Mouse (Mus musculus) heart, embryonic 10.5 days (tissue): ENCODE results near the gene Rps6ka2. TPM values are rescaled to one million over a fixed set of nuclear protein-coding genes. Genes with fewer than 3 reads are reported as not detected.
"Not testable (repeated sequence)": the region's sequence is repeated elsewhere in the genome, so short reads cannot be mapped to it uniquely, and the experiment has no call there.

Source experiments
- DNase-seq: peaks from one replicate; pipeline ENCODE4 v3.0.0-alpha.2; 2017; ENCODE audit warnings: low spot score
- H3K27ac ChIP-seq: fragments of 300-500 bp; sonication (generic); 2 replicates; pipeline ENCODE4 v1.5.1; 2016; ENCODE audit warnings: mild to moderate bottlenecking
- H3K27me3 ChIP-seq: fragments of 300-500 bp; sonication (generic); 2 replicates; pipeline ENCODE4 v1.6.1; 2016; ENCODE audit warnings: mild to moderate bottlenecking; ENCODE audit not compliant: poor library complexity, insufficient read depth, severe bottlenecking
- H3K36me3 ChIP-seq: fragments of 300-500 bp; sonication (generic); 2 replicates; pipeline ENCODE4 v1.6.1; 2016; ENCODE audit warnings: mild to moderate bottlenecking, moderate library complexity
- H3K4me1 ChIP-seq: fragments of 300-500 bp; sonication (generic); 2 replicates; pipeline ENCODE4 v1.6.1; 2016; ENCODE audit warnings: mild to moderate bottlenecking
- H3K4me3 ChIP-seq: fragments of 300-500 bp; sonication (generic); 2 replicates; pipeline ENCODE4 v1.5.1; 2016; ENCODE audit warnings: mild to moderate bottlenecking, moderate library complexity
- H3K9me3 ChIP-seq: fragments of 300-500 bp; sonication (generic); 2 replicates; pipeline ENCODE4 v1.6.1; 2016; ENCODE audit warnings: mild to moderate bottlenecking, moderate library complexity
- WGBS: fragments of 180-500 bp; shearing (Covaris S2); methylation state at CpG from one replicate; pipeline ENCODE4 v1.1.7; 2016; 5-methylcytosine and 5-hydroxymethylcytosine counted together
- polyA plus RNA-seq: library from polyadenylated mRNA; unstranded; fragments of >200 nt; fragmentation: Nextera tagmentation; extraction: Ambion mirVana; gene quantifications from 2 replicates; pipeline ENCODE4 v1.2.1, GENCODE M21; 2016

Rps6ka2 gene
- polyA plus RNA-seq, 1 experiment from 2014 or later, result 50.1 TPM

DNA sequence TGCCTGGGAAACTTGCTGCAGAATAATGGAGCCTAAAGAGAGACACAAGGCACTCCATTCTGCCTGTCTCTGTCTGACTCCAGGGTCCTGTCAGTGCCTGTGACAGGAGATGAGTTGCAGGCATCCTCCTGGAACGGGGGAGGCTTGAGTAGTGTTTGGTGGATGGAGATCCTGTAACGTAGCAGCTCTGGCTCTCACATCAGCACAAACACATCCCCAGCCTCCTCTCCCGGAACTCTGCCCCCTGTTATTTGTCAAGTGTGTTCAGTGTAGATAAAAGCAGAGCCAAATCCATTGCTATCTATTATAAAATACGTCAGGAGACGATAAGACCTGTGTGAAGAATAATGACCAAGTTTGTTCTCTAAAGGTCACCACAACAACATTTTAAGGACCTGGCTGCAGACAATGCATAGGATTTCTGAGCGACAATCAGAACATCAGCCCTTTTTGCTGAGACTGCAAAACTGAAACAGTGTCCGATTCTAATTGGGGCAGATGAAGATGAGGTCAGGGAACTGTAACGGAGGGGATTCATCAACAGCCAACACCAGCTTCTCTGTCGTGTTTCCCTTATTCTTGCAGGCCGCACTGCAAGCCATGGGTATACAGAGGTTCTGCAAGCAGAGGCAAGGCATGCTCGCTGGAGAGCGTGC lies 99.4 kb downstream of the Rps6ka2 start:
- Histone ChIP-seq H3K4me3 (no peak overlapping the region), H3K27me3 (no peaks in the 10 kb centered on the region), H3K27ac (peak overlapping the region; percentile 80), H3K4me1 (peaks cover 95% of the 10 kb centered on the region), H3K9me3 (no peaks in the 10 kb centered on the region), H3K36me3 (peaks cover 17% of the 10 kb centered on the region)
- WGBS, result 22% methylated on average over 12 of the region's 12 CpGs
- DNase-seq, result peak; percentile 95

DNA sequence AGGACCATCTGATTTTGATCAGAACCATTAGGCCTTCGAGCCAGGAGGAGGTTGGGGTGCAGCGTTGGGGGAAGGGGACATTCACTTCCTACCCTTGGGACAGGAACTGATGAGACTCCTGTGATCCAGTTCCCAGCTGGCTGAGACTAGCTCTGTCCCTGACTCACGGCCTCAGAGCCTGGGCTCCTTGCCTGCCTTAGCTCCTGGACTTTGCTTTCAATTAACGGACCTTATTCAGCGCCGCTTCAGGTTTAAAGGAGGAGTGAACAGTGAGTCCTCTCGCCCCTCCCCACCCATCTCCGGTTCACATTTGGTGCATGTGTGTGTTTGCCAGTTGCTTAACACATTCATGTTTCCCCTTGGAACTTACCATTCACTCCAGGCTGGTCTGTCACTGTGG lies 100.6 kb downstream of the Rps6ka2 start:
- H3K27me3 ChIP-seq, result no peaks in the 10 kb centered on the region
- 82% methylated on average over 8 of the region's 8 CpGs for WGBS
- DNase-seq, result no peak
- peaks cover 22% of the 10 kb centered on the region for H3K36me3 ChIP-seq
- peaks cover 83% of the 10 kb centered on the region for H3K4me1 ChIP-seq
- peak overlapping the region; percentile 80 for H3K27ac ChIP-seq
- no peaks in the 10 kb centered on the region for H3K9me3 ChIP-seq
- no peak overlapping the region for H3K4me3 ChIP-seq

DNA sequence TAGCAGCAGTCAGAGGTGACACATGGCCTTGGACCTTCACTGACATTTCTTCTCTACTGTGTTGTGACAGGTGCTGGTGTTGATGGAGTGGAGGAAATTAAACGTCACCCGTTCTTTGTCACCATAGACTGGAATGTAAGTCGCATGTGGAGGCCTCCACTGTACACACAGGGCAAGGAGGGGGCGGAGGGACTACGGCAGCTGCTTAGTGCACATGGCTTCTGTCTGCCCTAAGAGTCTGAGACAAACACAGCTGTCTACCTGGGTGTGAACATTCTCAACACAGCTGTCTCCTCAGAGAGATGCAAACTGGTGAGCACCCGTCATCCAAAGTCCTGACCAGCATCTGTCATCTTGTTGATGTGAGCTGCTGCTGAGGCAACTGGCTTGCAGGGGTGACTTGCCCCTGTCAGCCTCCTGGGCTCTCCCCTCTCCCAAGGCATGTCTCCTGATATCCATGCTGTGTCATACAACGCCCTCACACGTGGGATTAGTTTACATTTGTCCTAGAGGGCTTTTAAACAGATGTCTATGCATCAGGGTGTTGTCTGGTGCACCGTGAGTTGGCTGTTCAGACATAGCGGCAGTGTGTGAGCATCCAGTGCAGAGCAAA lies 101.7 kb downstream of the Rps6ka2 start:
- Histone ChIP-seq H3K27ac (peak overlapping the region; percentile 80), H3K4me3 (no peak overlapping the region), H3K36me3 (peaks cover 23% of the 10 kb centered on the region), H3K9me3 (no peaks in the 10 kb centered on the region), H3K27me3 (no peaks in the 10 kb centered on the region), H3K4me1 (peaks cover 77% of the 10 kb centered on the region)
- 43% methylated on average over 10 of the region's 10 CpGs for WGBS
- DNase-seq, result no peak

DNA sequence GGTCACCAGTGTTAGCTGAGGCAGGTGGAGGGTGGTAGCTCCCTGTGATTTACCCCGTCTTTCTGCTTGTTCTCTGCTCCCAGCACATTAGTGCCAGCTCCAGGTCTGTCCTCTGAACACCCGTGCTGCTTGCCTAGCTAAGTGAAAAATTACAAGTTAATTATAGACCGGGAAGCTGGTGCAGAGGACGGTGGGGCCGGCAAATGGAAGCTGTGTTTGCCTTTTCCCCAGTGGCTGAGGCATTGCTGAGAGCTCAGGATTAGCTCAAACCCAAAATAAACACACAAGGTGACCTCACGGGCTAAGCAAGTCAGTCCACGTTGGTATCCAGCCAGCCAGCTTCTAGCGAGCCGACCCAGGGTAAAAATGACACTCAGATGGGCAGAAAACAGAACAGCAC lies 103.1 kb downstream of the Rps6ka2 start:
- 32% methylated on average over 9 of the region's 9 CpGs for WGBS
- DNase-seq, result no peak
- peak overlapping the region; percentile 86 for H3K27ac ChIP-seq

DNA sequence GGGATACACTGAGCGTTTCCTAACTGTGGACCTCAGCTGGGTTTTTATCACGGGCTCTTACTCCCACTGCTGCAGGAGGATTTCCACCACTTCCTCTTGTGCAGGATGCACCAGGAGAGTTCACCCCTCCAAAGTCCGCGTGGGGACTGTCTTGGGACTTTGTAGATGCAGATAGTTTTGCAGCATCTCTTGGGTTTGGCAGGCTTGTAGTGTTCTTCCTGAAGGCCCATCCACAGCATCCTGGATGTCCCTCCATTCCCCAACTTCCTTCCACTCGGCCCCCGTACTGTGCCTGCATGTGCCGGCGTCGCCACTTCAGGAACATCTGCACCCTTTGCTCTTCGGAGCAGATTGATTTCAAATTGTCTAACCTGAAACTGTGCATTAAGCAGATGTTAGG lies 103.9 kb downstream of the Rps6ka2 start:
- WGBS, result 87% methylated on average over 10 of the region's 10 CpGs
- H3K9me3 ChIP-seq, result no peaks in the 10 kb centered on the region
- H3K36me3 ChIP-seq, result peaks cover 42% of the 10 kb centered on the region
- H3K27ac ChIP-seq, result peak overlapping the region; percentile 86
- no peak for DNase-seq
- H3K27me3 ChIP-seq, result no peaks in the 10 kb centered on the region
- peaks cover 56% of the 10 kb centered on the region for H3K4me1 ChIP-seq
- no peak overlapping the region for H3K4me3 ChIP-seq

More for the DNA sequence above, 103.1 kb downstream of the Rps6ka2 start:
- H3K9me3 ChIP-seq, result no peaks in the 10 kb centered on the region
- H3K36me3 ChIP-seq, result peaks cover 35% of the 10 kb centered on the region
- no peaks in the 10 kb centered on the region for H3K27me3 ChIP-seq
- peak overlapping the region; percentile 8; the same call in 1 of the 2 replicates for H3K4me3 ChIP-seq
- peaks cover 63% of the 10 kb centered on the region for H3K4me1 ChIP-seq

DNA sequence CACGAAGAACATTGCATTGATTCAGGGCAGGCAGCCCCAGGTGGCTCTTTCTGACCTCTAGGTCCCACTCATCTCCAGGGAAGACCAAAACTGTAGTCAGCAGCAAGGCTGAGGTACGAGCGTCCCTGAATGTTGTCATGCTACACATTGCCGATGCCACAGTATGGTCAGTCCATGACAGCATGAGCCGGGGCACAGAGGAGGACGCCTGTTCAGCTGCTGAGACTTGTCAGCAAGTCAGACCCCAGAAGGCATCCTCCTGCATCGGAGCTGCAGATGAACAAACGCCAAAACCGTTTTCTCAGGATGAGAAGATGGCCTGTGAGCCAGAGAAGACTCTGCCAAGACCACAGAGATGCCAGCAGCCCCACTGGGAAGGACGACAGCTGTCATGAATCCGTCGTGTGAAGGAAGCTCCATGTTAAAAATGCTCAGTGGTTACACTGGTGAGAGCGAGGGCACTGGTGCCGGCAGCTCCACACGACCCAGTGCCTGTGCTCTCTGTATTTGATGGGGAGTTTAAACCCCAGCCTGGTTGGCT lies 108.9 kb downstream of the Rps6ka2 start:
- H3K27me3 ChIP-seq, result no peaks in the 10 kb centered on the region
- H3K4me1 ChIP-seq, result peaks cover 26% of the 10 kb centered on the region
- H3K27ac ChIP-seq, result no peak overlapping the region
- H3K36me3 ChIP-seq, result peaks cover 82% of the 10 kb centered on the region
- H3K4me3 ChIP-seq, result no peak overlapping the region
- no peak for DNase-seq
- 88% methylated on average over 15 of the region's 15 CpGs for WGBS
- H3K9me3 ChIP-seq, result no peaks in the 10 kb centered on the region

DNA sequence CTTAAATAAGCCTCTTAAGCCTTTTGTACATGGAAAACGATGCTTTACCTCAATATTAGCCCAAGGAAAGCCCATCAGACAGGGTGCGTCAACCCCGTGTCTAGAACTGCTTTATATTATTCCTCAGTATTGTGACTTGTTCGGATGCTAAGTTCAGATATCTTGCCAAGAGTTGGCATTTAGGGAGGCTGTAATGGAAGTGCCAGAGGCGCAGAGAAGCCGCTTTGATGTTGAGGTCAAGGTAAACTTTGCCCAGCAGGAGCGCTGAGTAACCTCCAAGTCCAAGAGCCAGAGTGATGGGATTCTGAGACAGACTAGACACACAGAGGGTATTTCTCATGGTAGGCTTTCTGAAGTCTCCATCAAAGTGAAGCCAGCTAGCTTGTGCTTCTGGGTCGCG lies 109.3 kb downstream of the Rps6ka2 start:
- DNase-seq, result no peak
- Histone ChIP-seq H3K27me3 (no peaks in the 10 kb centered on the region), H3K4me1 (peaks cover 28% of the 10 kb centered on the region), H3K27ac (no peak overlapping the region), H3K9me3 (no peaks in the 10 kb centered on the region), H3K4me3 (no peak overlapping the region), H3K36me3 (peaks cover 79% of the 10 kb centered on the region)
- WGBS, result 93% methylated on average over 9 of the region's 9 CpGs

DNA sequence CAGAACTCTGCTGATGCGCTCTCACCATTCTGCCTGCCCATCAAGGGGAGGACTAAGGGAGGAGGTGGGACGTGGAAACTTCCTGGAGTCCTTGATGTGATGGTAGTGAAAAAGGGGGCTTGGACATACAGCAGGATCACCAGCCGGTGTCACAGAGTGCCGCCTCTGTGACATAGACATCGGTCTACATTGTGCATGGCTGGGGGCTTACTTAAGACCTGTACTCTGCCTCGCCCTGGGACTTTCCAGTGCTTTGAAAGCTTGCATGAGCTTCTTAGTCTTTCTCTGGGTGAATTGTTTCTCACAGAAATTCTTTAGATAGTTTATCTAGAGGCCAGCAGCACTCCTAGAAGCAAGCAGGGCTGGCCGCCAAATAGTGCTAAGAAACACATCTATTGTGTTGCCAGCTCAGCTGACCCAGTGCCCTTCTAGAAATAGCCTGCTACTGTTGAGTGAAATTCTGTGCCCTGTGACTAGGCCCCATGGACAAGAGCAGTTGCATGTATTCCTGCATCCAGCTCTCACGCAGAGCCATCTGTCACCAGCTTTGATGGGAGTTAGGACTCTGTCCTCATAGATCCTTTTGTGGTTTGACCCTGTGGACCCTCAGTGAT lies 114.5 kb downstream of the Rps6ka2 start:
- Histone ChIP-seq H3K4me1 (peaks cover 70% of the 10 kb centered on the region), H3K4me3 (no peak overlapping the region), H3K27ac (peak overlapping the region; percentile 90), H3K9me3 (no peaks in the 10 kb centered on the region), H3K27me3 (no peaks in the 10 kb centered on the region), H3K36me3 (peaks cover 61% of the 10 kb centered on the region)
- WGBS, result 24% methylated on average over 8 of the region's 8 CpGs
- DNase-seq, result peak; percentile 88

DNA sequence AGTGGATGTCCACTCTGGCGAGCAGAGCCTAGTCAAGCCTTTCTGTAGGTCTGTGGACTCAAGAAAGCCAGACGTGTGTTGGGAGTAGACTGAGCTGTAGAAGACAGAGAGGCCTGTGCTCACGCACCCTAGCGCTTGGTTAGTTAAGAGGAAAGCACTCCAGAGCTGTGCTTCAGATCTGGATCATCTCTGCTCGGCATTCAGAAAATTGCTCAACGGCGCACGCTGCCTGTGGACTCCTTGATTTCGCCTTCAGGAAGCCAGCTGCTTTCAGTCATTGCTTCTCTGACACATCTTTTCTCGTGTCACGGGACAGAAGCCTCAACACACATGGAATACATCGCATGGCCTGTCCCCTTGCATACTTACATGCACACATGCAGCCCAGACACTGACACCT lies 115.4 kb downstream of the Rps6ka2 start:
- Histone ChIP-seq H3K27me3 (no peaks in the 10 kb centered on the region), H3K27ac (peak overlapping the region; percentile 90), H3K4me3 (no peak overlapping the region), H3K9me3 (no peaks in the 10 kb centered on the region), H3K36me3 (peaks cover 55% of the 10 kb centered on the region), H3K4me1 (peaks cover 70% of the 10 kb centered on the region)
- WGBS, result 63% methylated on average over 12 of the region's 12 CpGs
- DNase-seq, result no peak

DNA sequence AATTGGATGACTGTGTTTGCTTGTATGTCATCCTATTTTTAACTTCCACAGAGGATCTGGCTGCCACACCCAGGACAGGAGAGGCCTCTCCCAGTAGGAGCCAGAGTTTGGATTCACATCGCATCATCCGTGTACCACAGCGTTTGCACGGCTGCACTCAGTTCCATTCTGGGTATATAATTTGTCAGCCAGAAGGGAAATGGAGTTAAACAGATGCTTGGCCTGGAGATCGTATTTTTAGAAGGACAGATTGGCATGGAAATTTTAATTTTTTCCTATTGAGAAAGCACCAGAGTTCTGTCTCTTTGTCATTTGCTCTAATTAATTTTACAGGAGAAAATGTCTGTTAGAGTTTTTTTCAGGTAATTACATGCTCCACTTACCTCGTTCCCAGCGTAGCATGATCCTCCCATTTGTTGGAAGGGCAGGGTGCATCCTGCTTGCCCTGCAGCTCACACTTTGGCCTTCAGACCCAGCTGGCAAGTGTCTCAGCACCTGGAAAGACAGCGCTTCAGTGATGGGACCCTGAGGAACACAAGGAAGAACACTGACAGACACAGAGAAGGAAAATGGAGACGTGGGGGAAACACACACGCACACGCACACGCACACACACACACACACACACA lies 116.6 kb downstream of the Rps6ka2 start:
- Histone ChIP-seq H3K4me3 (no peak overlapping the region), H3K36me3 (peaks cover 56% of the 10 kb centered on the region), H3K27ac (peak overlapping the region; percentile 90), H3K27me3 (no peaks in the 10 kb centered on the region), H3K4me1 (peaks cover 70% of the 10 kb centered on the region), H3K9me3 (no peaks in the 10 kb centered on the region)
- no peak for DNase-seq
- WGBS, result 81% methylated on average over 12 of the region's 12 CpGs

DNA sequence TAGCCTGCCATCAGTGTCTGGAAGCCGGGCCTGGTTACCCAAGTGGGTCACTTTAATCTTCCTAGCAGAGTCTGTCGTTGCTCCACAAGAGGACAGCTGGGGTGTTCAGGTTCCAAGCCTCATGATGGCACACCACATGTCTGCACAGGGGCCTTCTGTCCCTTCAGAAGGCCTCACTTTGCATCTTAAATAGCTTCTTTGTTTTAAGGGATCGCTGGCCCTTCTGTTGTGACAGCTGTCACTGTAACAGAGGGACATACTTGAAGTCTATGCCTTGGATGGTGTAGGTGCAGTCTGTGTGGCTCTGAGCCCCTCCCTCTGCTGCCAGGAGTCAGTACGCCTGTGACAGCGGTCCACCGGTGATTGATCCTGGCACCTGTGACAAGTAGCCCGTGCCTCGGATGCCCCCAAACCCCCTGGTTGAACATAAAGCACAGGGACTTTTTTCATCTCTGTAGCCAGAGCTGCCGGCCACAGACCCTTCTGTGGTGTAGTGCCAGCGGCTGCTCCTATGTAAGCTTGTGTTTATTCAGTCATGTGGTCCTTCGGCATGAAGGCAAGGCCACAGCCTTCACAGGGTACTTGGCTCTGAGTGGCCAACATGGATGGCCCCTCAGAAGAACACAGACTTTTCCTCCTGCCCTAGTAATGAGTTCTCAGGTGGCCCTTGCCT lies 122.2 kb downstream of the Rps6ka2 start:
- Histone ChIP-seq H3K36me3 (peaks cover 78% of the 10 kb centered on the region), H3K4me1 (peaks cover 34% of the 10 kb centered on the region)
- 76% methylated on average over 11 of the region's 11 CpGs for WGBS

DNA sequence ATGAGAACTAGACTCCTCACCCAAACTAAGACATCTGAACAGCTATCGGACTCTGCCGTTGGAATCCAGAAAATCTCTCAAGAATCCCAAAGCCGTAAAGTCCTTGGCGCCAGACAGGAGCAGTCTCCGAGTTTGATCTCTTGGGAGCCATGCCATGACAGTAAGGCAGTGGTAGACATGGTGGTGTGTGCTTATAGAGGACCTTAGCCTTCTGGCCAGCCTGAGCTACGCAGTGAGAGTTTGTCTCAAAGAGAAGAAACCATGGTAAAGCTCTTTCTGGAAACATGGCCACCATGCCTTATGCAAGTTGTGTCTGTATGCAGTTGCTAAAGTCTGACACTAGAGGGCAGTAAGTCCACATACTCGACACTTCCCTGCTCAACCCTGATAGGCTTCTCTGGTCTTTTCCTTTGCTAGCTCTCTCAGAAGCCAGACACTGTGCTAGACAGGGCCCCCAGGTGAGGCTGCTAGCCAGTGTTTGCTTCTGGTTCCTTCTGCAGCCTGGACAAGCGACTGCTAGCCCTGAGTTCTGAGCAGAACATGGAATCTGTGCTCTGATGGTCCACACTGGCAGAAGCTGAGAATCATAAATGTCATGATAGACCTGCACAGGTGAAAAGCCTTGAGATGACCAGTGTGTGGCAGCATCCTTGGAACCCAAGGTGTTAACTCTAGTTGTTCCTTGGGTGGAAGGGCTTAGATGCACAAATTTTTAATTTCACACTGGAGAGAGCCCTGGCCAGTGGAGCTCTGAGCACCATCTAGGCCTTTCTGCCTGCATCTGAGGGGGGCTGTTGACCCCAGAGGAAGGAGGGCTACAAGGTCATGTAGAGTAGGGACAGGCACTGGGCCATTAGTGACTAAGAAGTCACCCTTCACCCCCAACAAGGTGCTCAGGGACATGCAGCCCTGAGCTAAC lies 136.6 kb downstream of the Rps6ka2 start:
- not testable (repeated sequence) for H3K27me3 ChIP-seq, H3K27ac ChIP-seq, H3K36me3 ChIP-seq, H3K4me3 ChIP-seq, H3K4me1 ChIP-seq, H3K9me3 ChIP-seq, DNase-seq
- WGBS, result 52% methylated on average over 8 of the region's 8 CpGs

More for the DNA sequence above, 122.2 kb downstream of the Rps6ka2 start:
- H3K4me3 ChIP-seq, result no peak overlapping the region
- no peak for DNase-seq
- no peaks in the 10 kb centered on the region for H3K9me3 ChIP-seq
- no peaks in the 10 kb centered on the region for H3K27me3 ChIP-seq
- H3K27ac ChIP-seq, result 0 out of 2 replicates have a peak overlapping the region, but pooled peaks have one; percentile 2
